Mouse (Mus musculus): ENCODE measurements at regions not wholly inside any gene's neighbourhood (a gene's known extent, or its start where the extent isn't known, plus 50 kb on each side); places are given as distances from the start of the nearest gene placed in this dataset.
"Not testable (repeated sequence)": the region's sequence is repeated elsewhere in the genome, so short reads cannot be mapped to it uniquely, and the experiment has no call there.

DNA sequence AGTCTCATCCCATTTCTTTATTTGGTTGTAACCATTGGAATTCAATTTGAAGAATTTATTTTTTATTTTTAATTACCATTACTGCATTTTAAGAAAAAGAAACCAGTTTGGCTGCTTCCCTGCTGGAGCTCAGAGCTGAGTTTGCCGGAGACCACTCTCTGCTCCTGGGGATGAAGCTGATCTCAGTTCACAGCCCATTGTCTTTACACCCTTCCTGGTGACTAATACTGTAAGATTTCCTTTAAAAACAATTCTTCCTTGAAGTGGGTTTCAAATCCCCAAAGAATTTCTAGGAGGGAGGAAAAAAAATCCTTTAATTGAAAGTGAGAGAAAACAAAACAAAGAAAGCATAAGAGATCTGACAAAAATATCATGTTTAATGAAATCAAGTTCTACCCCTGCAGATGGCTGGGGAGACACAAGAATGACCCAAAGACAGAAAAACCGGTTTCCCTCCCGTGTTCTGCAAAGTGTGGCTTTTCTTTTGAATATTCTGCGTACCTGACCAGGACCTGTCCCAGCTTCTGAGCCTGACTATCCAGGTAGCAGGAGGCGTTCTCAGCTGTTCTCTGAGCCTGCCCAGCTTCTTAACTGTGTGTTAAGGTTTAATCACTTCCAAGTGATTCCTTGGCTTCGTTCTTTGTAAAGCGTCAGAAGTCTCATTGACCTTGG is 216.1 kb downstream of the Bcl11a start:
- no peak for DNase-seq (ENCODE audit: low spot score in 2 of 2)

GRCm38 (mm10) chr11:24296893-24297624 is 219.2 kb downstream of the Bcl11a start:
- DNase-seq (ENCODE audit: low spot score in 2 of 2), result no peak
- intact Hi-C loops (cut with DNase I), result no loop called here

More for the DNA sequence above, 216.1 kb downstream of the Bcl11a start:
- intact Hi-C loops (cut with DNase I), result no loop called here

- intact Hi-C loops (cut with DNase I), result no loop called here
- no peak for DNase-seq (ENCODE audit: low spot score in 2 of 2)
These were observed 219.9 kb downstream of the Bcl11a start for GRCm38 (mm10) chr11:24297763-24298162.

- intact Hi-C loops (cut with DNase I), result no loop called here
- DNase-seq (ENCODE audit: low spot score in 2 of 2), result no peak
These were observed 222.5 kb downstream of the Bcl11a start for GRCm38 (mm10) chr11:24300351-24300750.

DNA sequence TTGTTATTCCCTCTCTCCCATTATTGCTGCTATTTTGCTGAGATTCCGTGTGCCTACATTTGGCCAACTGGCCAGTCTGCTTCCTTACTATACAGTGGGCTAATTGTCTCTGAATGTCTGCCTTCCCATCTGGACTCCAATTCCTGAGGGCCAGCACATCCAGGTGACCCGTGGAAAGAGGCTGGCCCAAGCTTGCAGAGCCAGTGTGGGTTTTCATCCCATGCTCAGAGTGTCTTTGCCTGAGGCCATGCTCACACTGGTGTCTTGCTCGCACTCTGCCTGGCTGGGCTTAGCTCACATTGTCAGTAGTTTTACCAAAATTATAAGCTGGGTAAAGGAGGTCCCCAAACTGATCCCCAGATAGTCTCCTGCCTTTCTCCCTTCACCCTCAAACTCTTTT is 223.3 kb downstream of the Bcl11a start:
- intact Hi-C loops (cut with DNase I), result no loop called here
- no peak for DNase-seq (ENCODE audit: low spot score in 2 of 2)

GRCm38 (mm10) chr11:24305145-24305553 is 227.3 kb downstream of the Bcl11a start:
- intact Hi-C loops (cut with DNase I), result no loop called here
- DNase-seq (ENCODE audit: low spot score in 2 of 2), result peak in 1 of 2 experiments; percentile 15

DNA sequence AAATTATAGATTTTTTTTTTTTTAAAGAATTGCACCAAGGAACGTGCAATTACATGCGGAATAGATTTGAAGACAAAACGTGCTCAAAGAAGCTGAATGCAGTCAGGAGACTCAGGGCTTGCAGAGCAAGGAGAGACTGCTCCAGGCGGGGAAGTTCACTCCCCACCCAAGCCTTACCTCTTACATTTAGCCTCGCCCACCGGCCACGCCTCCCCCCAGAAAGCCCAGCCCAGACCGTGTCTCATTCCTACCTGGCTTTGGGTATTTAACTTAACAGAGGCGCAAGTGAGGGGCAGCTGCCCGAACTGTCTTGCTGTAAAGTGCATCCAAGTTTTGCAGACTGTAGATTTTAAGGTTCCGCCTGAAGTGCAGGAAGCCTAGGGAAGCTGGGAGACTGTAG is 227.8 kb downstream of the Bcl11a start:
- no peak for DNase-seq (ENCODE audit: low spot score in 2 of 2)
- intact Hi-C loops (cut with DNase I), result no loop called here

GRCm38 (mm10) chr11:24306101-24306500 is 228.2 kb downstream of the Bcl11a start:
- intact Hi-C loops (cut with DNase I), result no loop called here
- DNase-seq (ENCODE audit: low spot score in 2 of 2), result no peak

GRCm38 (mm10) chr11:24307601-24308252 is 229.9 kb downstream of the Bcl11a start:
- DNase-seq (ENCODE audit: low spot score in 2 of 2), result no peak

DNA sequence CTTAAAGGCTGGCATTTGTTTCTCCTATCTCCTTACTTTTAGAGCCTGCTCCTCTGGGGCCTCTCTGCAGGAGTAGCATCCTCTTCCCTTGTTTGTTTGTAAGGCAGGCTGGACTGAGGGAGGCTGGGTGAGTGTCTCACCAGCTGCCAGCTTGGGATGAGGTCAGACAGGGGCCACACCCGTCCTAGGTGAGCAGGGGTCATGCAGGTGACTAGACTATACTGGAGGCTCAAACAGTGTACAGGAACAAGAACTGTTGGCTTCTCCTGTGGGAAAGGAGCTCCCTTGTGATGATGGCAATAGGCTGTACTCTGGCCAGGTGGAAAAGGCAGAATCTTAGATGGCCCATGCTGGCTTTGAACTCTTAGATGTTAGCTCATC is 230.4 kb downstream of the Bcl11a start:
- DNase-seq (ENCODE audit: low spot score in 2 of 2), result no peak
- intact Hi-C loops (cut with DNase I), result no loop called here

More at GRCm38 (mm10) chr11:24307601-24308252, 229.9 kb downstream of the Bcl11a start:
- intact Hi-C loops (cut with DNase I), result no loop called here

DNA sequence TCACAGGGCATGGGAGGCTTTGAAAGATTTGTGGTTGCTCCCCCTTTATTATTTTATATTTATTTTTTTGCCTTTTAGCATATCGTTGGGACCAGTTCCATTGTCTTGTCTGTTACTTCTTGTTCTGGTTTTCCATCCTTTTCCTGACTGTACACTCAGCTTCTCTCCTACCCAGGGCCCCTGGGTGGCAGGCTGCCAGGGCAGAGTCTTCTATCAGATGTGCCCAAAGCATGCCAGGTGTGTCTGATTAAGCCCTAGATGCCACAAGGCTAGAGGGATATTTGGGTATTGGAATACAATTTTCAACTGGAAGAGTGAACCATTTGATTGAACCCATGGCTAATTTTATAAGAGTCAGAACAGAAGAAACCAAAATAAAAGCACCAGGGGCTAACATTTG is 236.2 kb downstream of the Bcl11a start:
- intact Hi-C loops (cut with DNase I), result no loop called here
- DNase-seq (ENCODE audit: low spot score in 2 of 2), result no peak

- intact Hi-C loops (cut with DNase I), result no loop called here
- no peak for DNase-seq (ENCODE audit: low spot score in 2 of 2)
These were observed 237.7 kb downstream of the Bcl11a start for GRCm38 (mm10) chr11:24315582-24315981.

- intact Hi-C loops (cut with DNase I), result no loop called here
- DNase-seq (ENCODE audit: low spot score in 2 of 2), result peak; percentile 22 to 24
These were observed 238.3 kb downstream of the Bcl11a start for GRCm38 (mm10) chr11:24316198-24316597.

DNA sequence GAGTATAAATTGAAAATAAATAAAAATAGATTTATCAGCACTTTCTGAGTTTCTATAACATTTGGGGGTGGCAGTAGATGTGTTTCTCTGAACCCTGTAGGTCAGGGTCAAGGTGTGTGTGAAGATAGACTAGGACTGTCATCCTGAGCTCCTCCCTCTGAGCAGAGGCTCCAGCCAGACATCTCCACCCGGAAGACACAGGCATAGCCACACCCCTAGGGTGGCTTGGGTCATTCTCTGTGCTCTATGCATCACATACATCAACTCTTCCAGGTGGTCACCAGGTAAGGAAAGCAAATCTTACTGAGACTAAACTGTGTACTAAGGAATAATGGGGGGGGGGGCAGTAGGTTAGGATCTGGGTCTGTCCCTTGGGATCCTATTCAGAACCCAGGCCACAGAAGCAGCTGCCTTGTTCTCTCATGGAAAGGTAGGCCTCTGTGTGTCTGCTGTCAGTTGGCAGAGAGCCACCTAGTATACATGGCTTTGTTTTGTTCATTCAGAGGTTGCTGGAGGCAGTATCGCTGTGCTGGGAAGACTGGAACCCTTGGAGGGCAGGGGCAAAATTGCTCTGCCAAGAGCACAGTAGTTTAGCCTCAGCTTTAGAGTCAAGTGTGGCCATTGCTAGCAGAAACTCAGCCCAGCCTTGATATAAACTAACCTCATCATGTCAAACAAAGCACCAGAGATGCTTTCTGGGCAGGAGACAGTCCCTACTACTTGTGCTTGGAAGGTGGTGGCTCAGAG is 240.3 kb downstream of the Bcl11a start:
- intact Hi-C loops (cut with DNase I), result no loop called here
- no peak for DNase-seq (ENCODE audit: low spot score in 2 of 2)

DNA sequence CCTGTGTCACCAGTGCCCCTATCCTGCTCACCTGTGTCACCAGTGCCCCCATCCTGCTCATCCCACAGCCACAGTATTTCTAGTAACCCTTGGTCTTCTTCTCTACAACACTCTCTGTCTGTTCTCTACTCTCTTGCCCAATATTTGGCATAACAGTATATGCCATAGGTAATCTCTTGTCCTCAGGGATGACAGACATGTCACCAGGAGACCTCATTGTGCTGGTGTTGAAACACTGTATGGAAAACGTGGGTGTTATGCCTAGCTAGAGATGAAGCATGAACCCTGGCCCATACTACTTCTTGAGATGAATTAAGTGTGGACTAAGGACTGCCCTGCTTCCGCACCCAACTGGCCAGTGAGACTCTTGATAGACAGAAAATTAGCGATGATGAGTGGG is 241.4 kb downstream of the Bcl11a start:
- DNase-seq (ENCODE audit: low spot score in 2 of 2), result no peak
- intact Hi-C loops (cut with DNase I), result no loop called here

DNA sequence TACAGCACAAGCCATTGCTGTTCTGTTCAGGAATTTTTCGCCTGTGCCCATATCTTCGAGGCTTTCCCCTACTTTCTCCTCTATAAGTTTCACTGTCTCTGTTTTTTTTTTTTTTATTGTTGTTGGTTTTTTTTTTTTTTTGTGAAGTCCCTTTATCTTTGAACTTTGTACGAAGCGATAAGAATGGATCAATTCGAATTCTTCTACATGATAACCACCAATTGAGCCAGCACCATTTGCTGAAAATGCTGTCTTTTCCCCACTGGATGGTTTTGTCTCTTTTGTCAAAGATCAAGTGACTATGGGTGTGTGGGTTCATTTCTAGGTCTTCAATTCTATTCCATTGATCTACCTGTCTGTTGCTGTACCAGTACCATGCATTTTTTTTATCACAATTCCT is 244.6 kb downstream of the Bcl11a start:
- intact Hi-C loops (cut with DNase I); DNase-seq (ENCODE audit: low spot score in 2 of 2): not testable (repeated sequence)

DNA sequence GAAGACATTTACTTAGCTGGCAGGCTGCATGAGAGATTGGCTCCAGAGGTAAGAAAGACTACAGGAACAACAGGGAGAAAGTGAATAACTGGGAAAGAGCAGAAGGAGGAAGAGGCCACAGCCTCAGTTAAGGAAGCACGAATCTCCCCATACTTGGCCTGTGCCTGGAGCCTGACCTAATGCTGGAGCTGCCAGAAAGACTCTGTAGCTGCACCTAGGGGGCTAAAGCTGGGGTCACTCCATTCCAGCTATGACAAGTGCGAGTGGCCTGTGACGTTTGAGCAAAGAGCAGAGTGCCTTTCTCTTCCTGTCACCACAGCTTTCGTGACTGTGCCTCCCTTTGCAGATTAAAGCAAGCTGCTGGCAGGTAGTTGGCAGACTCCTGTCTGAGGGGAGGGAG is 250.6 kb downstream of the Bcl11a start:
- intact Hi-C loops (cut with DNase I), result no loop called here

DNA sequence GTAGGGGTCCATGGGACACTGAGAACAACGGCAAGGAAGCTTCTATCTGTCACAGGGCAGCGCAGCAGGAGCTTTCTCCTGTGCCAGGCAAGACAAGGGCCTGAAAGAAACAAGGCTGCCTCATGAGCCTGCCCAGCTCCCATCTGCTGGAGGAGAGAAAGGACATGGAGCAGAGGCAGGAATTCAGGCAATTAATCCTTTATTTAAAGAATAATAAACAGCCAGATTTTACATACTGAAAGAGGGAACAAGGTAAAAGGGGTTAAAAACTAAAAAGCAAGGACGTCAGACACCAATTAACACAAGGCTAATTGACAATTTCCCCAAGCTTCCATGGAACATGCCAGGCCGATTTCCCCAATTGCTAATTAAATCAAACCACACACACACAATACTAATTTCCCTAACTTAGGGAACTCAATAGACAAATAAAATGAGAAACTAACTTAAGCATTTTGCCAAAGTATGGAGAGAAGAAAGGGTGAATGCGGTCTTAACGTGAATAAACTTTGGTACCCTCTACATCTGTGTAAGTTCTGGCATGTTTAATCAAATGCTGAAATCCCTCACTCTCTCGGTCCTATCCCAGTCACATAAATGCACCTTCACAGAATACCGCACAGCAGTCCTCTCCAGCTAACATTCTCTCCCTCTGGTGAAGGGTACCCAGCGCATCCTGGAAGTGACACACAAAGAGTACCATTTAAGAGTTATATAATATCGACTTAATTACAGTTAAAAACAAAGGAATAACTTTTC is 252.7 kb downstream of the Bcl11a start:
- intact Hi-C loops (cut with DNase I), result no loop called here
- no peak for DNase-seq (ENCODE audit: low spot score in 2 of 2)

More for the DNA sequence above, 250.6 kb downstream of the Bcl11a start:
- DNase-seq (ENCODE audit: low spot score in 2 of 2), result no peak

DNA sequence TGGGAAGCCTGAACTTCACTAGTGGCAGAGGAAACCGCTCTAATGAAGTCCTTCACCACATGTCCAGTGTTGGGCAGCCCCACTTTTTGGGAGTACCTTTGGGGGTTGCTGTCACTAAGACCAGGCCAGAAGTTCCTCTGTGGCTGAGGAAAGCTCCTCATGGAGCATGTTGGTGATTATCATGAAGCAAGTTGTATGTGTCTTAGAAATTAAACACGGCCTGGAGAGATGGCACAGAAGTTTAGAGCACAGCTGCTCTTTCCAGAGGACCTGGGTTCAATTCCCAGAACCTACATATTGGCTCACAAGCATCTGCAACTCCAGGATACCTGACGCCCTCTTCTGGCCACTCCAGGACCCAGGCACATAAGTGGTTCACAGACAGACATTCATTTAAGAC is 254.4 kb downstream of the Bcl11a start:
- intact Hi-C loops (cut with DNase I), result no loop called here
- DNase-seq (ENCODE audit: low spot score in 2 of 2), result no peak

Measured in left cerebral cortex, postnatal 14 days (tissue).